Mouse (Mus musculus): ENCODE data around the gene Cenpx. TPM values are rescaled to one million over a fixed set of nuclear protein-coding genes. Genes with fewer than 3 reads are reported as not detected.
A peak's percentile ranks its signal among the peaks of the same experiment; 100 is the strongest.

The Cenpx gene
- total and polyA plus RNA-seq, 2 experiments = 20.3 to 74.6 TPM

DNA sequence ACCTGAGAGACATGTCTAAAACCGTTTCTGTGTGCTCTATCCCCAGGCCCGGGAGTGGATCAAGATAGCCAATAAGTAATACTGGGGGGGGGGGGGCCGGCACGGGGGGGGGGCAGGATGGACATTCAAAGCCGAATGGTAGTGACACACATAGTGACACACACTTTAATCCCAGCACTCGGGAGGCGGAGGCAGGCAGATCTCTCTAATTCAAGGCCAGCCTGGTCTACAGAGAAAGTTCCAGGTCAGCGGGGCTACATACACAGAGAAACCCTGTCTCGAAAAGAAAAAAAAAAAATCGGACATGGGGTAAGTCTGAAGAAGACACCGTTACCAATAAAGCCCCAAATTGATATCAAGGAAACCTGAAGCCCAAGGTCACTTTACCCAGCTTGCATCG, 14.0 kb upstream of the Cenpx start:
- Histone ChIP-seq H3K36me3 (ENCODE audit: control insufficient read depth, insufficient read depth, low read length) (peaks cover 4% of the 10 kb centered on the region), H3K4me3 (ENCODE audit: insufficient read depth, low read depth, low read length) (no peak overlapping the region), H3K9ac (ENCODE audit: low read depth, low read length) (no peak overlapping the region), H3K27ac (replicated peaks; ENCODE audit: insufficient read depth, low read depth, low read length) (no peak overlapping the region), H3K27me3 (ENCODE audit: control insufficient read depth, insufficient read depth, low read length) (no peaks in the 10 kb centered on the region), H3K4me1 (ENCODE audit: control insufficient read depth, insufficient read depth, low read length) (peaks cover 10% of the 10 kb centered on the region; the same call in 1 of the 2 replicates), H3K79me2 (ENCODE audit: control insufficient read depth, insufficient read depth, low read length) (no peaks in the 10 kb centered on the region)
- DNase-seq (ENCODE audit: extremely low read depth, low read depth, low spot score) = no peak
- 54% methylated on average over 11 of the region's 12 CpGs for WGBS
- TF ChIP-seq POLR2A (IDR thresholded peaks at IDR 0.05; ENCODE audit: extremely low read depth, insufficient read depth, low read length) (no peak), CTCF (IDR thresholded peaks at IDR 0.05; ENCODE audit: low read depth, low read length) (no peak)

DNA sequence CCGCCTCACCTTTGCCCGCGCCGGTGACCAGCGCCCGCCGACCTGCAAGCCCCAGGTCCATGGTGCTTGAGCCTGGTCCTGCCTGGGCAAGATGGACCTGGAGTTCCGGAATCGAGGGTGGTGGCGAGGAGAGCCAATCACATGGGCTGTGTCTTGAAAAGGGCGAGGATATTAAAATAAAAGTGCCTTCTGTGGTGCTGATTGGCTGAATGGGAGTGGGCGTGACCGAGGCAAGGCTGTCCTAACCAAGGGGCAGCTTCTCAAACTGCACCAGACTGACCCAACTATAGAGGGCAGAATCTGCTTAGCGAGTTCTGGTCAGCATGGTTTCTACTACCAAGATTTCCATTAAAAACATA, 13.6 kb upstream of the Cenpx start, which contains the start of gene Dcxr:
TSS of gene Dcxr (minus strand) at position 113 of the 359 bp plus-strand sequence.
- H3K27ac ChIP-seq (replicated peaks; ENCODE audit: insufficient read depth, low read depth, low read length) = peak within 1 kb of the TSS; percentile 95
- peaks cover 10% of the 10 kb centered on the region; the same call in 1 of the 2 replicates for H3K4me1 ChIP-seq (ENCODE audit: control insufficient read depth, insufficient read depth, low read length)

GRCm38 (mm10) chr11:120726243-120727168, 13.0 kb upstream of the Cenpx start:
- peak overlapping the region; percentile 95 for H3K27ac ChIP-seq (replicated peaks; ENCODE audit: insufficient read depth, low read depth, low read length)
- DNase-seq (ENCODE audit: extremely low read depth, low read depth, low spot score) = peak; percentile 81
- no peaks in the 10 kb centered on the region for H3K27me3 ChIP-seq (ENCODE audit: control insufficient read depth, insufficient read depth, low read length)
- no peaks in the 10 kb centered on the region for H3K79me2 ChIP-seq (ENCODE audit: control insufficient read depth, insufficient read depth, low read length)
- peaks cover 14% of the 10 kb centered on the region; the same call in 1 of the 2 replicates for H3K4me1 ChIP-seq (ENCODE audit: control insufficient read depth, insufficient read depth, low read length)
- H3K4me3 ChIP-seq (ENCODE audit: insufficient read depth, low read depth, low read length) = peak overlapping the region; percentile 79
- 12% methylated on average over 33 of the region's 36 CpGs for WGBS
- peaks cover 4% of the 10 kb centered on the region for H3K36me3 ChIP-seq (ENCODE audit: control insufficient read depth, insufficient read depth, low read length)
- peak overlapping the region; percentile 87 for H3K9ac ChIP-seq (ENCODE audit: low read depth, low read length)
- TF ChIP-seq CTCF (IDR thresholded peaks at IDR 0.05; ENCODE audit: low read depth, low read length) = no peak

More for the DNA sequence above, 13.6 kb upstream of the Cenpx start, which contains the start of gene Dcxr:
- DNase-seq (ENCODE audit: extremely low read depth, low read depth, low spot score) = peak; percentile 99
- H3K4me3 ChIP-seq (ENCODE audit: insufficient read depth, low read depth, low read length) = peak within 1 kb of the TSS; percentile 79
- H3K9ac ChIP-seq (ENCODE audit: low read depth, low read length) = peak within 1 kb of the TSS; percentile 87
- whole genome bisulfite sequencing = 2% methylated on average over 14 of the region's 14 CpGs
- no peaks in the 10 kb centered on the region for H3K79me2 ChIP-seq (ENCODE audit: control insufficient read depth, insufficient read depth, low read length)
- no peaks in the 10 kb centered on the region for H3K27me3 ChIP-seq (ENCODE audit: control insufficient read depth, insufficient read depth, low read length)
- peaks cover 4% of the 10 kb centered on the region for H3K36me3 ChIP-seq (ENCODE audit: control insufficient read depth, insufficient read depth, low read length)
- peak; percentile 95 for TF ChIP-seq POLR2A (IDR thresholded peaks at IDR 0.05; ENCODE audit: extremely low read depth, insufficient read depth, low read length)
- TF ChIP-seq CTCF (IDR thresholded peaks at IDR 0.05; ENCODE audit: low read depth, low read length) = peak; percentile 62

DNA sequence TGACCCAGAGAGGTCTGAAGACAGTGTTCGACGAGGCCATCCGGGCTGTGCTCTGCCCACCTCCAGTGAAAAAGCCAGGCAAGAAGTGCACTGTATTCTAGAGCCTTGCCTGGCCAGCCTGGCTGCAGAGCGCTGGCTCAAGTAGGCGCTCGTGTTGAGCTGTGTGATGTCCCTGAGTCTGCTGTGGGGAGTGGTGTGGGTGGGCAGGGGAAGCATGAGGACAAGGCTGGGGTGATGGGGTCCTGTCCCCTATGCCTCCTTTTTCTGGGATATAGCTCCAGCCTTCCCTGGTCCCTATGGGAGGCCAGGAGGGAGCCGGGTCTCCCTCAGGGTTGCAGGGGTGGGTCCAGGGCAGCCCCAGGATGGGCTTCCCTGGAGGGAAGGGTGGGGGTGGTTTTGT, 10.0 kb upstream of the Cenpx start:
- H3K27me3 ChIP-seq (ENCODE audit: control insufficient read depth, insufficient read depth, low read length) = no peaks in the 10 kb centered on the region
- DNase-seq (ENCODE audit: extremely low read depth, low read depth, low spot score) = no peak

GRCm38 (mm10) chr11:120722761-120723382, 9.3 kb upstream of the Cenpx start:
- 69% methylated on average over 11 of the region's 11 CpGs for WGBS
- DNase-seq (ENCODE audit: extremely low read depth, low read depth, low spot score) = peak; percentile 33
- H3K4me3 ChIP-seq (ENCODE audit: insufficient read depth, low read depth, low read length) = no peak overlapping the region
- peaks cover 4% of the 10 kb centered on the region for H3K36me3 ChIP-seq (ENCODE audit: control insufficient read depth, insufficient read depth, low read length)
- H3K79me2 ChIP-seq (ENCODE audit: control insufficient read depth, insufficient read depth, low read length) = no peaks in the 10 kb centered on the region
- H3K4me1 ChIP-seq (ENCODE audit: control insufficient read depth, insufficient read depth, low read length) = peaks cover 11% of the 10 kb centered on the region; the same call in 1 of the 2 replicates
- H3K27me3 ChIP-seq (ENCODE audit: control insufficient read depth, insufficient read depth, low read length) = no peaks in the 10 kb centered on the region
- TF ChIP-seq POLR2A (IDR thresholded peaks at IDR 0.05; ENCODE audit: extremely low read depth, insufficient read depth, low read length) = no peak
- no peak for TF ChIP-seq CTCF (IDR thresholded peaks at IDR 0.05; ENCODE audit: low read depth, low read length)
- no peak overlapping the region for H3K27ac ChIP-seq (replicated peaks; ENCODE audit: insufficient read depth, low read depth, low read length)
- H3K9ac ChIP-seq (ENCODE audit: low read depth, low read length) = no peak overlapping the region

More for the DNA sequence above, 10.0 kb upstream of the Cenpx start:
- Histone ChIP-seq H3K79me2 (ENCODE audit: control insufficient read depth, insufficient read depth, low read length) (no peaks in the 10 kb centered on the region), H3K27ac (replicated peaks; ENCODE audit: insufficient read depth, low read depth, low read length) (no peak overlapping the region), H3K4me1 (ENCODE audit: control insufficient read depth, insufficient read depth, low read length) (peaks cover 11% of the 10 kb centered on the region; the same call in 1 of the 2 replicates), H3K4me3 (ENCODE audit: insufficient read depth, low read depth, low read length) (no peak overlapping the region), H3K36me3 (ENCODE audit: control insufficient read depth, insufficient read depth, low read length) (peaks cover 4% of the 10 kb centered on the region), H3K9ac (ENCODE audit: low read depth, low read length) (no peak overlapping the region)
- TF ChIP-seq CTCF (IDR thresholded peaks at IDR 0.05; ENCODE audit: low read depth, low read length) = no peak
- 0 out of 2 replicates have a peak, but pooled peaks have one; percentile 17 for TF ChIP-seq POLR2A (IDR thresholded peaks at IDR 0.05; ENCODE audit: extremely low read depth, insufficient read depth, low read length)
- WGBS = 91% methylated on average over 7 of the region's 7 CpGs

Data from liver, adult 2 months (tissue).